Mouse (Mus musculus) thymus, adult 2 months (tissue): Measurements from ENCODE around the gene Got2.

ENCODE experiments used
- CTCF ChIP-seq: fragments of 200-500 bp; IDR thresholded peaks from 2 replicates; pipeline ENCODE4 v1.5.1; 2012; ENCODE audit warnings: mild to moderate bottlenecking, control low read depth, low read length, moderate library complexity, borderline replicate concordance; ENCODE audit not compliant: control insufficient read depth, poor library complexity, insufficient read depth; ENCODE audit errors: extremely low read depth
- POLR2A ChIP-seq: fragments of 200-500 bp; IDR thresholded peaks from 2 replicates; pipeline ENCODE4 v1.6.1; 2012; ENCODE audit warnings: mild to moderate bottlenecking, low read length, control low read depth, moderate library complexity; ENCODE audit not compliant: control insufficient read depth, poor library complexity, insufficient read depth; ENCODE audit errors: extremely low read depth

- TF ChIP-seq CTCF, result no peak
- no peak for TF ChIP-seq POLR2A
These were observed 36.1 kb downstream of the Got2 start for GRCm38 (mm10) chr8:95852290-95852689.
